Mouse (Mus musculus) adrenal gland (tissue): ENCODE measurements at regions not wholly inside any gene's neighbourhood (a gene's known extent, or its start where the extent isn't known, plus 50 kb on each side); places are given as distances from the start of the nearest gene placed in this dataset.

Experiments used
- intact Hi-C: fragments of 180-260 bp; cut with DNase I; formaldehyde crosslinking; loops from one replicate; pipeline ENCODE4 v1.15.1; 2025

- intact Hi-C loops: no loop called here
These were observed 113.5 kb downstream of the Tfcp2l1 start for GRCm38 (mm10) chr1:118741286-118741685.

GRCm38 (mm10) chr1:118748196-118748595, 120.5 kb downstream of the Tfcp2l1 start:
- intact Hi-C loops: no loop called here

- intact Hi-C loops: loop anchor here (10.0 kb wide), 2 partner anchors 188 to 418 kb away; no protein-coding TSS in a partner anchor
These were observed 125.1 kb downstream of the Tfcp2l1 start for GRCm38 (mm10) chr1:118752869-118753268.

GRCm38 (mm10) chr1:118756171-118756865, 128.6 kb downstream of the Tfcp2l1 start:
- intact Hi-C loops: loop anchor here (5.0 to 10.0 kb wide), 3 partner anchors 192 to 422 kb away; no protein-coding TSS in a partner anchor

GRCm38 (mm10) chr1:118757340-118758030, 129.7 kb downstream of the Tfcp2l1 start:
- intact Hi-C loops: loop anchor here (5.0 to 10.0 kb wide), 3 partner anchors 193 to 423 kb away; no protein-coding TSS in a partner anchor

- intact Hi-C loops: loop anchor here (5.0 to 10.0 kb wide), 3 partner anchors 193 to 423 kb away; no protein-coding TSS in a partner anchor
These were observed 130.3 kb downstream of the Tfcp2l1 start for GRCm38 (mm10) chr1:118758031-118758400.

- intact Hi-C loops: loop anchor here (5.0 to 10.0 kb wide), 3 partner anchors 195 to 425 kb away; no protein-coding TSS in a partner anchor
These were observed 131.6 kb downstream of the Tfcp2l1 start for GRCm38 (mm10) chr1:118759141-118759932.

GRCm38 (mm10) chr1:118765525-118765924, 137.8 kb downstream of the Tfcp2l1 start:
- intact Hi-C loops: no loop called here

- intact Hi-C loops: loop anchor here (2.0 kb wide), 1 partner anchor 314 kb away; no protein-coding TSS in a partner anchor
These were observed 141.1 kb downstream of the Tfcp2l1 start for GRCm38 (mm10) chr1:118768831-118769230.

- intact Hi-C loops: loop anchor here (1.0 kb wide), 1 partner anchor 311 kb away; no protein-coding TSS in a partner anchor
These were observed 144.5 kb downstream of the Tfcp2l1 start for GRCm38 (mm10) chr1:118772261-118772660.

- intact Hi-C loops: no loop called here
These were observed 149.1 kb downstream of the Tfcp2l1 start for GRCm38 (mm10) chr1:118776594-118777441.
